Comparison of ENCODE assay signal across 8 mouse cellular contexts in the genomic region with DNA sequence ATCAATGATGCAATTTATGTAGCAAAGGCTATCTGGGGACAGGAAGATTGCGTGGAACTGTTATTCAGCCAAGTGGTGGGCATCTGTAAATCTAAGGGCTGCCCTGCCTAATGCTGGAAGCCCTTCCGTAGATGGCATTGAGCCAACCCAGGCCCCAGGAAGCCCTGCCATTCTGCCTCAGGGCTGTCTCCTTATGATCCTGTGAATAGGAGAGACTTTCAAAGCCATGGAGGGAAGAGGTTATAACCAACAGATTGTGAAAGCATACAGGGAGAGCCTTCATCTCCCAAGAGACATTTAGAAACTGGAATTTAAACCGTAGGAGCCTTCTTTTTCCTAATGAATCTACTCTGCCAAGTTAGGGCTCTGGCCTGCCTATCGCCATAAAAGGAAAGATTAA. TPM values are rescaled to one million over a fixed set of nuclear protein-coding genes. Genes with fewer than 3 reads are reported as not detected.
DNase-seq lines count a peak whose midpoint lies in the region; ATAC-seq and TF ChIP-seq lines count a peak whose summit lies in the region.

No protein-coding gene starts in this region.

- ATAC-seq in kidney, embryonic 16.5 days (ENCODE audit: low FRiP score, low TSS enrichment): no peak

- peak overlapping the region; percentile 51 for H3K4me2 ChIP-seq in kidney, embryonic 16.5 days (replicated peaks; ENCODE audit: low read depth, low read length)
- peak overlapping the region; percentile 75 for H3K4me2 ChIP-seq in myocyte (ENCODE audit: low read depth)

- H3K79me2 ChIP-seq in myocyte (ENCODE audit: control insufficient read depth, insufficient read depth): no peaks in the 10 kb centered on the region

- peak; percentile 27 to 68 for DNase-seq in cerebellum, postnatal 4 days (ENCODE audit: low spot score in 2 of 2)
- DNase-seq in cerebellum, adult 18-20 months: no peak
- DNase-seq in 3T3-L1 (ENCODE audit: low read depth, low spot score): peak; percentile 74
- DNase-seq in heart, adult 8-10 months (ENCODE audit: low spot score): peak; percentile 53
- DNase-seq in thymus, adult 18-20 months: no peak
- DNase-seq in cerebellum, adult 9-10 months: no peak

- no peaks in the 10 kb centered on the region for H3K27me3 ChIP-seq in kidney, embryonic 16.5 days (ENCODE audit: insufficient read depth, low read length)
- no peaks in the 10 kb centered on the region for H3K27me3 ChIP-seq in myocyte (ENCODE audit: control insufficient read depth, insufficient read depth, insufficient read length)

- no peak overlapping the region for H3ac ChIP-seq in myocyte (ENCODE audit: control insufficient read depth, insufficient read length)

- no peak for TF ChIP-seq POLR2A in myocyte (IDR thresholded peaks at IDR 0.05; ENCODE audit: insufficient read length, low read depth)

- H3K27ac ChIP-seq in kidney, embryonic 16.5 days (ENCODE audit: low read length): 0 out of 2 replicates have a peak overlapping the region, but pooled peaks have one; percentile 80

- peak overlapping the region; percentile 9; the same call in 1 of the 2 replicates for H3K9ac ChIP-seq in kidney, embryonic 16.5 days (replicated peaks; ENCODE audit: low read length)

- WGBS in kidney, embryonic 16.5 days: 56% methylated on average over 4 of the region's 4 CpGs

- H3K4me3 ChIP-seq in kidney, embryonic 16.5 days (ENCODE audit: low read length): peak overlapping the region; percentile 38
- H3K4me3 ChIP-seq in myocyte: peak overlapping the region; percentile 18

- peaks cover 27% of the 10 kb centered on the region for H3K4me1 ChIP-seq in kidney, embryonic 16.5 days (ENCODE audit: insufficient read depth, low read length)

- no peaks in the 10 kb centered on the region for H3K36me3 ChIP-seq in kidney, embryonic 16.5 days (ENCODE audit: insufficient read depth, low read length)
- no peaks in the 10 kb centered on the region for H3K36me3 ChIP-seq in myocyte (ENCODE audit: control insufficient read depth, insufficient read depth)

- no peaks in the 10 kb centered on the region for H3K9me3 ChIP-seq in kidney, embryonic 16.5 days (ENCODE audit: low read length)

TF ChIP-seq in myocyte, 11 proteins besides CTCF, POLR2A, EP300 and RAD21:
- no peak for TF ChIP-seq MYOD1 (IDR thresholded peaks at IDR 0.05; ENCODE audit: control insufficient read depth in 1 of 3, insufficient read length in 2 of 3, low read depth in 2 of 3)
- TF ChIP-seq SRF (IDR thresholded peaks at IDR 0.05; ENCODE audit: control insufficient read depth, insufficient read length, low read depth): no peak
- no peak for TF ChIP-seq TCF12 (IDR thresholded peaks at IDR 0.05; ENCODE audit: insufficient read depth, poor library complexity, severe bottlenecking)
- TF ChIP-seq CEBPB (IDR thresholded peaks at IDR 0.05; ENCODE audit: insufficient read depth, poor library complexity, severe bottlenecking): no peak
- no peak for TF ChIP-seq TCF3 (IDR thresholded peaks at IDR 0.05; ENCODE audit: insufficient read length, low read depth)
- no peak for TF ChIP-seq E2F4 (IDR thresholded peaks at IDR 0.05; ENCODE audit: insufficient read depth)
- TF ChIP-seq USF1 (IDR thresholded peaks at IDR 0.05; ENCODE audit: low read depth): no peak
- no peak for TF ChIP-seq REST (IDR thresholded peaks at IDR 0.05; ENCODE audit: insufficient read depth, insufficient read length)
- no peak for TF ChIP-seq POLR2AphosphoS2 (IDR thresholded peaks at IDR 0.05; ENCODE audit: insufficient read length, low read depth)
- TF ChIP-seq MAX (IDR thresholded peaks at IDR 0.05; ENCODE audit: low read depth): no peak
- no peak for TF ChIP-seq MYOG (IDR thresholded peaks at IDR 0.05; ENCODE audit: control insufficient read depth in 1 of 3, insufficient read depth in 1 of 3, insufficient read length in 2 of 3, low read depth in 2 of 3)

RNA-seq across cellular contexts. Expression of a gene that starts 1.7 kb away (rescaled TPM):
- 100 to 1,000 TPM; 108 to 136 (median 118) TPM for total RNA-seq in heart, adult 8-10 months (2022)
- polyA plus RNA-seq in kidney, embryonic 16.5 days (2015; fragmentation: Nextera tagmentation; extraction: Ambion mirVana): 34.4 and 39.5 TPM in 2 replicates
- polyA plus RNA-seq in myocyte (2012; fragmentation: generic; extraction: Trizol): 4.0 TPM

Comparison
In these comparisons a context has a peak if more than half of its experiments do, and no peak if none do; other contexts are left out.
1. DNase-seq: peak in cerebellum, postnatal 4 days (2 of 2), 3T3-L1 (single experiment) and heart, adult 8-10 months (single experiment); none in cerebellum, adult 18-20 months (0 of 2), thymus, adult 18-20 months (0 of 2) and cerebellum, adult 9-10 months (single experiment).